Mouse (Mus musculus) lung, embryonic 14.5 days (tissue): ENCODE data around the gene Galnt10. TPM values are rescaled to one million over a fixed set of nuclear protein-coding genes. Genes with fewer than 3 reads are reported as not detected.

Experiments
- ATAC-seq: fragments of 200-750 bp; cut with Nextera tagmentation; 2 replicates; pipeline ENCODE4 v1.8.0; 2017; ENCODE audit warnings: mild to moderate bottlenecking, moderate TSS enrichment, moderate library complexity; ENCODE audit not compliant: insufficient read depth
- DNase-seq: peaks from one replicate; pipeline ENCODE4 v3.0.0-alpha.2; 2015
- H3K27ac ChIP-seq: fragments of 300-500 bp; sonication (generic); 2 replicates; pipeline ENCODE4 v1.5.1; 2014; ENCODE audit warnings: low read depth, mild to moderate bottlenecking, moderate library complexity
- H3K27me3 ChIP-seq: fragments of 300-500 bp; sonication (generic); 2 replicates; pipeline ENCODE4 v1.6.1; 2014; ENCODE audit warnings: low read length, control low read depth; ENCODE audit not compliant: insufficient read depth
- H3K36me3 ChIP-seq: fragments of 300-500 bp; sonication (generic); 2 replicates; pipeline ENCODE4 v1.6.1; 2014; ENCODE audit warnings: control low read depth; ENCODE audit not compliant: insufficient read depth
- H3K4me1 ChIP-seq: fragments of 300-500 bp; sonication (generic); 2 replicates; pipeline ENCODE4 v1.6.1; 2014; ENCODE audit warnings: antibody characterized with exemption, control low read depth; ENCODE audit not compliant: insufficient read depth
- H3K4me2 ChIP-seq: fragments of 300-500 bp; sonication (generic); 2 replicates; pipeline ENCODE4 v1.6.1; 2014; ENCODE audit warnings: mild to moderate bottlenecking
- H3K4me3 ChIP-seq: fragments of 300-500 bp; sonication (generic); 2 replicates; pipeline ENCODE4 v1.5.1; 2014; ENCODE audit warnings: low read depth, low read length
- H3K9ac ChIP-seq: fragments of 300-500 bp; sonication (generic); 2 replicates; pipeline ENCODE4 v1.6.1; 2014
- H3K9me3 ChIP-seq: fragments of 300-500 bp; sonication (generic); 2 replicates; pipeline ENCODE4 v1.6.1; 2016; ENCODE audit warnings: low read depth, low read length, control low read depth
- CTCF ChIP-seq: IDR thresholded peaks from 2 replicates; pipeline ENCODE4 v1.5.1; 2016; ENCODE audit warnings: antibody characterized with exemption, low read depth
- WGBS: fragments of 180-500 bp; shearing (Covaris S2); extraction: QIAGEN DNeasy Blood & Tissue Kit; methylation state at CpG from one replicate; pipeline ENCODE4 v1.1.7; 2014; 5-methylcytosine and 5-hydroxymethylcytosine counted together
- polyA plus RNA-seq: library from polyadenylated mRNA; unstranded; fragments of >200 nt; fragmentation: Nextera tagmentation; extraction: Ambion mirVana; gene quantifications from 2 replicates; pipeline ENCODE4 v1.2.1, GENCODE M21; 2014

Gene Galnt10
- polyA plus RNA-seq, 1 experiment from 2014 or later, result 11.9 TPM

DNA sequence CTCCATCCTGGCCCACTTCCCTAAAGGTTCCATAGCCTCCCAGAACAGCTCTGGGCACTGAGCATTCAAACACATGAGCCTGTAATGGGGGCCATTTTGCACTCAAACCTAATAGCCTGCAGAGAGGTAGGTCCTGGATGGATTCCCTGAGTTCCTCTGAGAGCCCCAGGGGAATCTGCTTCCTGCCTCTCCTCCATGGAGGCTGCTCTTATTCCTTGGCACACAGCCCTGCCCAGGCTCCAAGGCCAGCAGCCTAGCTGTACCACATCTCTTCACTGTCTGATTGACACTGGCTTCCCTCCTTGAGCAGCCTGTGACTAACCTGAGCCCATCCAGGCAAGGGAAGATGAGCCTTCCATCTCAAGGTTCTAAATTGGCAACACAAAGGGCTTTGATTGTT, 23.4 kb upstream of the Galnt10 start:
- no peaks in the 10 kb centered on the region for H3K27me3 ChIP-seq
- H3K36me3 ChIP-seq, result no peaks in the 10 kb centered on the region
- ATAC-seq (no peak), DNase-seq (no peak)
- no peak overlapping the region for H3K9ac ChIP-seq
- no peaks in the 10 kb centered on the region for H3K9me3 ChIP-seq
- no peaks in the 10 kb centered on the region for H3K4me1 ChIP-seq
- H3K27ac ChIP-seq, result no peak overlapping the region
- H3K4me3 ChIP-seq, result no peak overlapping the region
- H3K4me2 ChIP-seq, result no peak overlapping the region
- TF ChIP-seq CTCF, result no peak

DNA sequence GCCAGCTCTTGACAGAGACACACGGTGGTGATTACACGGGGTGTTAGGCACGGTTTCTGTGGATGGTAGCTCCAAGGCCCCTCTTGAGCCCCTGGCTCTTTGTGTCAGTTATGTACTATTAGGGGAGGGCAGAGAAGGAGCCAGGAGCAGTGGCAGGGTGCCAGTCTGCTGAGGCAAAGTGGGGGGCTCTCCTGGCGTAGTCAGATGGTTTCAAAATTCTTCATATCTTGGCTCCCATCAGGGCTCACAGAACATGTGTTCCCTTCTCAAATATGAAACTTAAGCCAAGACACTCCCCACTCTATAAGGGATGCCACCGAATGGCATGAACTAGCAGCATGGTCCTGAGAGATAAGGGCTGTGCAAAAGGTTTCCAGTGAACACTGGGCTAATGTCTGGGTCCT, 20.8 kb upstream of the Galnt10 start:
- H3K4me3 ChIP-seq, result no peak overlapping the region
- DNase-seq (no peak), ATAC-seq (0 out of 2 replicates have a peak, but pooled peaks have one; percentile 38)
- H3K9me3 ChIP-seq, result no peaks in the 10 kb centered on the region
- H3K36me3 ChIP-seq, result no peaks in the 10 kb centered on the region
- no peaks in the 10 kb centered on the region for H3K27me3 ChIP-seq
- H3K9ac ChIP-seq, result no peak overlapping the region
- H3K27ac ChIP-seq, result no peak overlapping the region
- 59% methylated on average over 5 of the region's 5 CpGs for whole genome bisulfite sequencing
- H3K4me2 ChIP-seq, result no peak overlapping the region
- H3K4me1 ChIP-seq, result no peaks in the 10 kb centered on the region
- TF ChIP-seq CTCF, result no peak

DNA sequence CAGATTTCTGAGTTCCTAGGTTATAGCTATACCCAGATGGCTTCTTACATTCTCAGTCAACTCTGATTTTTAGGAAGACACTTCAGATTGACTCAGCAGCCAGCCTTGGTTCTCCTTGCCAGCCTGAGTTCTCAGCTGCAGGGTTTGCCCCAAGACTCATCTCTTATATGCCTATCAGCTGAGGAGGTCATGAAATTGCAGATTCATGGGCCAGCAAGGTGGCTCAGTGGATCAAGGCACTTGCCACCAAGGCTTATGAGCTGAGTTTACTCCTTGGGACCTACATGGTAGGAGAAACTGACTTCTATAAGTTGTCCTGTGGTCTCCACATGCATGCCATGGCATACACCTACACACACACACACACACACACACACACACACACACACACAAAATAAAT, 19.8 kb upstream of the Galnt10 start:
- Histone ChIP-seq H3K36me3 (no peaks in the 10 kb centered on the region), H3K4me3 (no peak overlapping the region), H3K27me3 (no peaks in the 10 kb centered on the region), H3K27ac (no peak overlapping the region), H3K9me3 (no peaks in the 10 kb centered on the region), H3K4me1 (no peaks in the 10 kb centered on the region), H3K9ac (no peak overlapping the region), H3K4me2 (no peak overlapping the region)
- no peak for DNase-seq
- no peak for ATAC-seq
- no peak for TF ChIP-seq CTCF

DNA sequence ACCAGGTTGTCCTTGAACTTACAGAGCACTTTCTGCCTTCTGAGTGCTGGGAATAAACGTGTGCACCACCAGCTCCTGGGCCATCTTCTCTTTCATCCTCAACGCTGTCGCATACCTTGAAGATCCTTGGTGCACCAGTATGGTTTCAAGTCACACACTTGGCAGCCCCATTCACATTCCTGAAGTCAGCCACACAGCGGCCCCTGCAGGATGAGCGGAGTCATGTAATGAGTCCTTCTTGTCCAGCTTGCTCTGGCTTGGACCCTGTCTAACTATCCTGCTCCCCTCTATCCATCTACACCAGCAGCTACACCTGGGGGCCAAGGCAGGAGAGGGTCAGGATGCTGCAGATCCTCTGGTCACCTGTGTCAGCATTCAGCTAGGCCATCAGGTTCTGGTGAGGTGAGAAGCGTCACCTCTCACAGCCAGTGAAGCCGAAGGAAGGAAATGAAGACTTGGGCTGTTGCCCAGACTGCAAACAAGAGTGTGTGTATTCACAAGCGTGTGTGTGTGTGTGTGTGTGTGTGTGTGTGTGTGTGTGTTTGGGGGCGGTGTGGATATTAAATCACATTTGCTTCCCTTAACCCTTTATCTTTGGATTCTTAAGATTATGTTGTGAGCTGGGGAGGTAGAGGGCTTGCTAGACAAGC, 18.0 kb upstream of the Galnt10 start:
- DNase-seq, result peak; percentile 66
- H3K4me2 ChIP-seq, result no peak overlapping the region
- H3K4me1 ChIP-seq, result no peaks in the 10 kb centered on the region
- no peaks in the 10 kb centered on the region for H3K9me3 ChIP-seq
- 36% methylated on average over 9 of the region's 9 CpGs for WGBS
- H3K36me3 ChIP-seq, result no peaks in the 10 kb centered on the region
- H3K4me3 ChIP-seq, result no peak overlapping the region
- TF ChIP-seq CTCF, result peak; percentile 59
- no peak overlapping the region for H3K27ac ChIP-seq
- ATAC-seq, result peak; percentile 42
- H3K9ac ChIP-seq, result no peak overlapping the region
- H3K27me3 ChIP-seq, result no peaks in the 10 kb centered on the region

DNA sequence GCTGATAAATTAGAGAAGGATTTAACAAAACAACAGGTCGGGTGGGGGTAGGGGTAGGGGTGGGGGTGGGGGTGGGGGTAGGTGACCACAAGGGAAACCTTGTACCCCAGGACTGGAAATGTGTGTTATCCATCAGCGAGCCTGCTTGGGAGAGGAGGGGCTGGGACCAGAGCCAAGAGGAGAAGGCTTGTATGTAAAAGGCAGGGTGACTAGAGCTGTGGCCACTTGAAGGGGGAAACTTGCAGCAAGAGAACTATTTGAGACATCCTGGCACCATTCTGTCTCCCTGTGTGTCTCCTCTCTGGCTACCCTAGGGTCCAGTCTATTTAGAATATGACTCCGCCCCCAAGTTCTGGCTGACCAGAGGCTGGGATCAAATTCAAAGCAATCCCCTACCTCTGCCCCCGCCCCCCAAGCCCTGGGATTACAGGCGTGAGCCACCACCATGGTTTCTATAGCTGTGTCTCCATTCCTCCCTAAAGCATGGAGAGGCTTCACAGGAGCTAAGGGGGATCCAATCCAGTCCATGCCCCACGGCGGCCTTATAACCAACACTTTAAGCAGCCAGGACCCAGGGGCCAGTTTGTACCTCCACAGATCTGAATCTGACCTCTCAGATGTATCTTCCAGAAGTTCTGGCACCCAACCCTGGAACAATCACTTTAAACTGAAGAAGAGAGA, 13.3 kb upstream of the Galnt10 start:
- Histone ChIP-seq H3K4me2 (no peak overlapping the region), H3K27me3 (no peaks in the 10 kb centered on the region), H3K27ac (no peak overlapping the region), H3K4me1 (no peaks in the 10 kb centered on the region), H3K9me3 (no peaks in the 10 kb centered on the region), H3K36me3 (no peaks in the 10 kb centered on the region), H3K9ac (no peak overlapping the region), H3K4me3 (no peak overlapping the region)
- ATAC-seq (no peak), DNase-seq (peak; percentile 45)
- no peak for TF ChIP-seq CTCF
- 69% methylated on average over 7 of the region's 7 CpGs for WGBS

DNA sequence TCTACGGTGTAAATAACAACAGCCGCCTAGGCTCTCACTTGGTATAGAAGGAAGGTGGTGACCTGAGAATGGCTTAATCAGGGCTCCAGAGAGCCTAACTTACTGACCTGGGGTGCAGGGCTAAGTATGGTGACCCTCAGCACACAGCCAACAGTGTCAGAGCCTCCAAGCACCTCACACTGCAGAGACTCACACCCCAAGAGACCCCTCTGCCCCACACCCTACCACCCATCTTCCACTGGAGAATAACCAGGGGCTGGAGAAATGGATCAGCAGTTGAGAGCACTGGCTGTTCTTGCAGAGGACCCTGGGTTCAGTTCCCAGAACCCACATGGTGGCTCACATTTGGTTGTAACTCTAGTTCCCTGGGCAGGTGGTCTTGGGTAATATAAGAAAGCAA, 12.2 kb upstream of the Galnt10 start:
- WGBS, result 83% methylated on average over 2 of the region's 2 CpGs
- ATAC-seq, result no peak
- H3K9ac ChIP-seq, result no peak overlapping the region

DNA sequence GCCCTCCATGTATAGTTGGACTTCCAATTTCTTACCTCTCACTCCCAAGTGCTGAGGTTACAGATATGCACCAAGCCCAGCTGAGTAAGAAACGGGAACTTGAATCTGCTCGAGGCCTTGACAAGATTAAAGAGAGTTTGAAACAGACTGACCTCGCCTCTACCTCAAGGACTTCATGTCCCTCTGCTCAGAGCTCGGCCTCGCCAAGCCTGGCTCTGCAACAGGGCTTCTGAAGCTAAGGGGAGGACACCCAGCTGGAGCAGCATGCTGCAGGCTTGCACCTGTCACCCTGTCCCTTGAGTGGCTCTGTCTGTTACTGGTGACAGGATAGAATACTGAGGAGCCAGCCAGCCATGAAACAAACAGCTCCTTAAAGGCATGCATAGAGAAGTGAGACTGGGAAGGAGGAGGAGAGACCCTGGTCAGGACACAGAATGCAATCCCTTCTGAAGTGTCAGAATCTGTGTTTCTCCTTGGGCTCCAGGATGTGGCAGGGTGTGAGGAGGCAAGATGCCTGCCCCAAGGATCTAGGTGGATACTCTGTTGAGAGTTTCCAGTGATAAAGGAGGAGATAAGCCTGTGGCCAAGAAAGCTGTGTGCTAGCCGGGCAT, 11.2 kb upstream of the Galnt10 start:
- Histone ChIP-seq H3K9me3 (no peaks in the 10 kb centered on the region), H3K4me1 (no peaks in the 10 kb centered on the region), H3K4me2 (no peak overlapping the region), H3K9ac (no peak overlapping the region), H3K4me3 (no peak overlapping the region), H3K27me3 (no peaks in the 10 kb centered on the region), H3K27ac (no peak overlapping the region), H3K36me3 (no peaks in the 10 kb centered on the region)
- no peak for TF ChIP-seq CTCF
- DNase-seq (no peak), ATAC-seq (no peak)
- 50% methylated on average over 6 of the region's 6 CpGs for WGBS

More for the DNA sequence above, 12.2 kb upstream of the Galnt10 start:
- Histone ChIP-seq H3K36me3 (no peaks in the 10 kb centered on the region), H3K9me3 (no peaks in the 10 kb centered on the region), H3K4me1 (no peaks in the 10 kb centered on the region), H3K27ac (no peak overlapping the region), H3K4me3 (no peak overlapping the region), H3K4me2 (no peak overlapping the region), H3K27me3 (no peaks in the 10 kb centered on the region)
- TF ChIP-seq CTCF, result no peak
- DNase-seq, result no peak
